Mouse (Mus musculus): ENCODE measurements around the gene March4.

March4 gene

DNA sequence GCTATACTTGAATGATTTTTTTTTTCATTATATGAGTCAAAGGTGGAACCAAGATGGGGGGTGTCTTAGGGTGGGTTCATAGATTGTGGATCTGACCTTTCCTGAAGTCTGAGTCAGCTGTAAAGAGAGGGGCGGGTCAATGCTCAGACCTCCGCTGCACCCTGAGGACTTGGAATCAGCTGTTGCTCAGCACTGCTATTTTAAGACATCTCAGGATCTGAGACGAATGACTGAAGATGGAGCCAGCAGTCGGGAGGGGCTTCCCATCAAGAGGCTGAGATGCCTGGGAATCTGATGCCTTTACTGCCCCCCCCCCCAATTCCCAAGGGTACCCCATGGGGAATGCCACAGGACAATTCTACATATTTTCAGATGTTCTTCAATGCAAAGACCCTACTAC is 85.9 kb downstream of the March4 start:
- no peak for DNase-seq (ENCODE audit: low read depth, low spot score)

DNA sequence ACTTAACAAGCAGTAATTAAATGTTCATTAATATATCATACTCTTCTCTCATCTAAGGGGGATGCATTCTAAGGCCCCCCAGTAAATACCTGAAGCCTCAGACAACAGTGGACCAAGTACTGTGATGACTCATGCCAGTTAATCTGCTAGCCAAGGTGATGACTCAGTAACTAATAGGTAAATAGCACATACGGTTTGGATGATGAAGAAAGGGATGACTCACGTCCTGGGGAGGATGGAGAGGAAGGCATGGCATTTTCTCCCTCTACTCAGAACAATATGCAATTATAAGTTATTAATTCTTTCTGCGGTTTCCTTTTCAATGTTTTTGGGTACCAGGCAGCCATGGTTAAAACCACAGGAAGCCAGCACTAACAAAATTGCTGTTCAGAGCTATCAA is 87.0 kb downstream of the March4 start:
- DNase-seq (ENCODE audit: low read depth, low spot score), result no peak

DNA sequence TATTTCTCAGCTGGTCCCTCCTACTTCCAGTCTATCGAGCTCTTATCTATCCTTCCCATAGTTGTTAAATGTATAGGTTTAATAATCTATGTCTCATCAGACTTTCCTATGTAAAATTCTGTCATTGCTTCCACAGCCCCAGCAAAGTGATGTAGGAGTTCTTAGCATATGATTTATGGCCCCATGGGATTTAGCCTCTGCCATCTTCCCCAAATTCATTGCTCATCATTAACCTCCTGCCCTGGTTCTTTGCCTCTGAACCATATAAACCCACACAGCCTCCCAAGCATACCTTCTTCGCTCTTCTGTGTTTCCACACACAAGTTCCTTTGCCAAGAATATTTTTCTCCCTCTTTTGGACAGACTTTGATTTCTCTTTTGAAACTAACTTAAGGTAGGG is 94.0 kb downstream of the March4 start:
- peak; percentile 36 for DNase-seq (ENCODE audit: low read depth, low spot score)

DNA sequence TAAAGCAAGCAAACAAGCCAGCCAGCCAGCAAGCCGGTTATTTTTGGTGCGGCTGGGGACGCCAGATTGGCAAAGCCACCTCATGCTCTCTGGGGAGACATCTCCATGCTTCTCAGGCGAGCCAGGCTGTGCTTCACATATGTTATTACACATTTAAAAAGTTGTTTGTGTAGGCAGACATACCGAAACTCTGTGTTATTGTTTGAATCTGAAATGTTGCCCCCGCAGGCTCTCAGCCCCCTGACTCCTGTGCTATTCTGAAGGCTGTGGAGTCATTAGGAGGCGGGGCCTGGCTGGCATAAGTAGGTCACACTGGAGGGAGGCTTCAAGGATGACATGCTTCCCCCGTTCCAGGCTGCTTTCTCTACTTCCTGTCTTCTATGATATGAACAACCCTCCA is 97.6 kb downstream of the March4 start:
- DNase-seq (ENCODE audit: low read depth, low spot score), result no peak

DNA sequence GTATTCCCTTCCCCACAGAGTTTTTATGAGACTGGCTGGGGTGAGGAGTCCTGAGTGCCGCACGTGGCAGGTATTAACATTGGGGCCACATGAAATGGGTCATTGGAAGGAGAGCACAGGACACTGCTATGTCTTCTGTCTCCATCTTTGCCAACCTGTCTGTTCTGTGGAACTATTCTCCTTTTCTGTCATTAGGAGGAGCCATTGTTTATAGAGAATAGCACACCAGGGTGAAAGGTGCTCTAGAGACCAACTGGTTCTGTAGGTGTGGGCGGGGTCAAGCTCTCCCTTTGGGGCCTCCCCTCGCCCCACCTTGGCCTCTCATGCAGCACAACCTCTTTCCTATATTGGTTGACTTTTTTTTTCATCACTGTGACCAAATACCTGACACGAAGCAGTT is 99.8 kb downstream of the March4 start:
- no peak for DNase-seq (ENCODE audit: low read depth, low spot score)

DNA sequence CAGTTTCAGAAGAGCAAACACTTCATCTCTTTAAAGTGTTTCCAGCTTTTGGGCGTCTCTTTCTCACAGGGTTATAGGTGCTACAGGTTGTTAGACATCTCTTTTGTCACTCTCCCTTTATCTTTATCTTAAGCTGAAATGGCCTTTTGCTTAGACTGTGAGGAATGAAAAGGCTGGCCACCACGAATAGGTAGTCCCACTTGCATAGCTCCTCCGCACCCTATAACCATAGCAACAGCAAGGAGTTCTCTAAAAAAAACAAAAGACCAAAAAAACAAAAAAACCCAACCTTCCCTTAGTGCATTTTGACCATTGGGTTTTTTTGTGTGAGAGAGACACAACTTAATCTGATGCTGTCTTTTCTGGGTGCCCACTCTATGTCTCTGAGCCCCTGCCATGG is 102.2 kb downstream of the March4 start:
- DNase-seq (ENCODE audit: low read depth, low spot score), result no peak

DNA sequence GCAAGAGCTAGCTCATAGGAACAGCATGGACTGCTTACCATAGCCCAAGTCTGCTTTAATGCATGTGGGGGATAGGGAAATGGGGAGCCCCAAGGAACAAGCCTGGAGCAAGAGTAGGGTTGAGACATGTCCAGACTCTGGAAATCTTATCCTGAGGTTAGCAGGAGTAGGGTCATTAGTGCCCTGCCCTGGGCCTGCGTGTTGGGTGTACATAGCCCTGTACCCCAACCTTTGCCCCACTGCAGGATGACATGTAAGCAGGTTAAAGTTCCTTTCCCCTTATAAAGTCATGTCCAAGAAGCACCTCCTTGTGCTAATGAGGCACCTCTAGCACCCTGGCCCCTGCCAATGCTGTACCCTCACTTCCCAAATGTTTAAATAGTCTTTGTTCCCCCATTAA is 104.2 kb downstream of the March4 start:
- no peak for DNase-seq (ENCODE audit: low read depth, low spot score)

DNA sequence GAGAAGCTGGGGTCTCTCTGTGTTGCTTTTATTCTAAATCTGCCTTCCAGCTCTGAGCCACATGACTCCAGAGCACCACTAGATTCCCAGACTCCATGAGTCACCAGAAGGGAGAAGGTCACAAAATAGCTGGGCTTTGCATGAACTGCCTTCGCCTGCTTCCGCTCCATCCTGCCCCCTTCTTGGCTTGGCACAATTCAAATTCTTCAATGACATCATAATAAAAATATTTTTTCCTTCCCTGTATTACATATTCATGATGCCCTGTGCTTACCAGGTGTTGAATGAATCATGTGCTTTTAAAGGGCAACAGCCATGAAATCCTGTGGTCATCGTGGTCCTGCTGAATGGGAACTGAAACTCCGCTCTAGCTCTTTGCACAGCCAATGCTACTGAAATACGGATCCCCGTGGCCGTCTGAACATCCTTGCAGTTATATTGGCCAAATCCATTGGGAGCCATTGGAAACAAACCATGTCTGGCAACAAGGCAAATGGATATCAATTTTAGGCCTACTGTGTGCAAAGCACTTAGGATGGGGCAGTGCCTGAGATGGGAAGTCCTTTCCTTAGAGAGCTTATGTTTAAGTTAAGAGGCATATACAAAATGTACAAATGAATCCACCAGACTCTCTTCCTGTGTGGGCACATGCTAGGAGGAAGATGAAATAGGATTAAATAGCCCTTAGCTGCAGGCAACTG is 107.5 kb downstream of the March4 start:
- DNase-seq (ENCODE audit: low read depth, low spot score), result no peak

DNA sequence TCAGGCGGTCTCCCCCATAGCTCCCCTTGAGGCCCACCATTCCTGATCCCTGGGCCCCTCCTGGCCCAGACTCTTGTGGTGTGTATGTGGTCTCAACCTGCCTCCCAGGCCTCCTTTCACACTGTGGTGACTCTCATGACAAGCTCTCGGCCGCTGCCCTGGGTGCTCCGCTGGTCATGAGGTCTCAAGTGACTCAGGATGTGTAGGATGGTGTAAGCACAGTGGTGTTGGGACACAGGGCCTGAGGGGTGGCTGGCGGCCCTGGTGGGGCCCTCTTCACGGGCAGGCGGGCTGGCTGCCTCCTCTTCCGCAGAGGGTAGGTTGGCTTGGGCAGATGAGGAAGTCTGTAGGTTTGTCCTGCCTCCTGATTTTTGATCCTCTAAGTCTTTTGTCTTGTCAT is 108.2 kb downstream of the March4 start:
- no peak for DNase-seq (ENCODE audit: low read depth, low spot score)

DNA sequence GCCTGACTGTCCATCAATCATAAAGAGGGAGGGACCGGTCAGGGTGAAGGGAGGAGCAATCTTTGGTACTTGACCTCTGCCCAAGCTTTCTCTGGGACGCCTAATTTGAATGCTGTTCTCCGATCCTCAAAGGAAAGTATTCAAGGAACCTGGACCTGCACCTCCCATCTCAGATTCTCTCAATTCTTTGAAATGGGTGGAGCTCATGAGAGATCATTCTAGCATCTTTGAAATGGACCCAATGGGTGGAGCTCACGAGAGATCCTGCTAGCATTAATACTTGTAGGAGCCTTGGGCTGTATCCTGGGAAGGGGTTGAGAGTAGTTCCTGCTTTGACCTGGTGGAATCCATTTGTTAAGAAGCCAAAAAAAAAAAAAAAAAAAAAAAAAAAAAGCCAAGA is 110.3 kb downstream of the March4 start:
- no peak for DNase-seq (ENCODE audit: low read depth, low spot score)

DNA sequence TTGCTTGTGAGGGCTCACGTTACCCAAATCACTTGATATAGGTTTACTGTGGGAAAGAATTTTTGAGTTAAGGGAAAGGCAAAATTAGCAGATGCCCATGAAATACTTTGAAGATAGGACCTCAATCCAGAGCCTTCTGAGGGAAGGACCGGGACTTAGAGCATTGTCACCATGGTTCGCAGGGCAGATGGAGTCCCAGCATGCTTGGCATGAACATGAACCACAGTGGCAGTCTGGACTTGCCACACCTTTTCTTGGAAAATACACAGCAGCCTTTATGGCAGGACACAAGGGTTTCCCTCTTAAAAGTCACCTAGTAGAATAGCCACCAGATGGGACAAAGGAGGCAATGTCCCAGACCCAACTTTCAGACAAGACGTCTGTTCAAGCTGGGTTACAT is 114.6 kb downstream of the March4 start:
- DNase-seq (ENCODE audit: low read depth, low spot score), result no peak

DNA sequence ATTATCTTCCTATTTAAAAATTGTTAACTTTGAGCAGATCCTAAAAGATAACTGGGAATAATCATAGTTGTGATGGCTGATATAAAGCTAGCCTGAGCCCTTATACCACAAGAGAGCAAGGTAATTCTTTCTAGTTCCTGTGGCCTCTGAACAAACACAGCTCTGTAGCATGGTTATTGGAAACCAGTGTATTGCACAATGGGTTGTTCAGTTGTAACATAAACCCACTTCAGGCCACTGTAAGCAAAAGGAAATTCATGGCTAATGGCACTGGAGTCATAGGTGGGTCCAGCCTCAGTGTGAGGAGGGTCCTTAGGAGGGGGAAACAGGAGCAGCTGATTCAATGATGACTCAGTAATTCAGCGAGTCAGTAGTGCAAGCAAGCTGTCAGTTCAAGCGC is 116.5 kb downstream of the March4 start:
- no peak for DNase-seq (ENCODE audit: low read depth, low spot score)

DNA sequence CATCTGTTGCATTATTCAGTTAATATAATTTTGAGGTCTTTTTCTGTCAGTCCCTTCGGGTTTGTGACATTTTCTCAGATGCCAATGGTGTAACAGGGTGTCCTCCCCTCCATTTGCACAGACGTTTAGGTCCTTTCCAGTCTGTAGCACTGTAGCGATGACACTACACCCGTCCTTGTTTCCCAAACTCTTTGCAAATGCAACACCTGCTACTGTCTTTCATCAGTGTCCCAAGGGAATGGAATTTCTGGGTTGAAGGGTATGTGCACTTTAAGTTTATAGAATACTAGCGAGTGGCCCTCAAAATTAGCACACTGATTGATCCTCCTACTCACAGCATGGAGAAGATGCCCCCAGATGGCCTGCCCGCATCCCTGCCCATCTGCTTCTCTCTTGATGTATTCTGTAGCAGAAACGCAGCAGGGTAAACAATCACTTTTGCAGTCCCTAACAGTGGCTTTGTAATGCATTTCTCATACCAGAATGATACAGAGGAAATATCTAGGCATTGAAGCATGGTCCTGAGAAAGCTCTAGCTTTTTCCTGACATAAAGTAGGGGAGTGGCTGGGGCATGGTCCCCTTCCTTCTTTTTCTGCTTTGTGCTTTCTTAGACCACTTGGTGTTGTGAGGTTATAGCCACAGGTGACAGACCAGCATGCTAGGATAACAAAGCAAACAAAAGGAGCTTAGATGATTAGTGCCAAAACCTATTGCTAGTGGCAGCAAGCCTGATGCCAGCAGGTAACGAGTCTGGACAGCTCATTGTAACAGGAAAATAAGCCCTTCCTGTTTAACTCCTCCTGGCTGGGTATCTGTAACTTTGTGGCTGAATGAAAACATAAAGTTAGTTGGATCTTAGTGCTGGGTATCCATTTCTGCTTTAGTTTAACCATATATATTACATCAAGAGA is 117.7 kb downstream of the March4 start:
- DNase-seq (ENCODE audit: low read depth, low spot score), result no peak

DNA sequence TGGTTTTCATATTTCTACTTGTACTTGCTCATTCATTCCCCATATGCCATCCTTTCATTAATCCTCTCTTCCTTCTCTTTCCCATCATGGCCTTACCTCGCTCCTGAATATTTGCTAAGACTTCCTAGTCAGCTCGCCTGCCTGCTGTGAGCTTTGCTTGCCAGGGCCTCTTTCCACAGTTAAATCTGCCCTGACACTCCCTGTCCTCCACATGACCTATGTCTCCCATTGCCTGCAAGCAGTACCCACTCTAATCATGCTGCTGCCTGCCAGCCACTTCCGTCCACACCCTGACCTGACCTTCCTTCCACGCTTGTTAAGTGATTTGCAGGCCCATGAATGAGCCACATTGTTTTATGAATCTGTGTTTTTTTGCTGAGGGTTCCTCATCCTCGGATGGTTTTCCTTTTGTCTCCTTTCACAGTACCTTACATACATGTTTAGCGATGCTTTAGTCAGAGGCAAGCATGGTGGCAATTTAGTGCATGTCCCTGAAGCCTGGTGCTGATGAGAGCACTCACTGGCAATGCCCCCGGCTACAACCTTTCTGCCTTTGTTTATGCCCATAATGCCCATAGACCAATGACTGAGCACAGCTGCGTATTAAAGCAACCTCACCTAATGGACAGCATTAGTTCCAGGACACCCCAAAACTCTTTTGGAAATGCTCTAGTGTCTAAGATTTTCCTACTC is 122.0 kb downstream of the March4 start:
- peak; percentile 70 for DNase-seq (ENCODE audit: low read depth, low spot score)

DNA sequence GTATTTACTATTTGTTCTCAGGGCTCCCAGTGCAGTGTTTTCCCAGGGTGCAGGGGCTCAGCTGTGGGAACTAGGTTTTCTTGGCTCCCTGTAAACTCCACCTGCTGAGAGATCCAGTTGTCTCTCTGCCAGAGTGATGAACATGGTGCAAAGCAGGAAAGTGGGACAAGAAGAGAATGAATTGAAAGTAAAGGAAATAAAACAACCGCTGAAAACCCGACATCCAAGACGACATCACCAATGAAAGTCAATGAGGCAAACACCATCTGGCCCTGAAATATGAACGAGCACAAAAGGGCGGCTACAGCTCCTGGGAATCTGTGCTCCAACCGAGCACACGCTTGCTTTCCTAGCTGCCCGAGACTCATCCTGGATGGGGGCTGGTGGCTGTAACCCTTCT is 122.6 kb downstream of the March4 start:
- peak; percentile 29 for DNase-seq (ENCODE audit: low read depth, low spot score)

DNA sequence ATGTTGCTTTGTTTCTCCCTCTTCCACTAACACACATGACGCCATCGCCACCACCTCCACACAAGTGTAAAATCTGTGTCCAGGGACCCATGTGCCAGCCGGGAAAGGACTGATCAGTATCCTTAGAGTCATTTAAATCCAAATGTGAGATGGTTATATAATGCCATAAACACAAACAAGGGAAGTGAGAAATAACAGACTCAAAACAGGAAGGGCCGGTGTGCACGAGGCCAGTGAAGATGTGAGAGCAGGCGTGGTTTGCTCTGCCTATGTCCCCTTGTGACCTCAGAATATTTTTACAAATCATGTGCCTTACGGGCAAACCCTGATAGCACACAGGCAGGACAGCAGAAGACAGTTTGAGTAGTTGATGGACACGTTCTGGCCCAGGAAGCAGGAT is 123.5 kb downstream of the March4 start:
- DNase-seq (ENCODE audit: low read depth, low spot score), result no peak

DNA sequence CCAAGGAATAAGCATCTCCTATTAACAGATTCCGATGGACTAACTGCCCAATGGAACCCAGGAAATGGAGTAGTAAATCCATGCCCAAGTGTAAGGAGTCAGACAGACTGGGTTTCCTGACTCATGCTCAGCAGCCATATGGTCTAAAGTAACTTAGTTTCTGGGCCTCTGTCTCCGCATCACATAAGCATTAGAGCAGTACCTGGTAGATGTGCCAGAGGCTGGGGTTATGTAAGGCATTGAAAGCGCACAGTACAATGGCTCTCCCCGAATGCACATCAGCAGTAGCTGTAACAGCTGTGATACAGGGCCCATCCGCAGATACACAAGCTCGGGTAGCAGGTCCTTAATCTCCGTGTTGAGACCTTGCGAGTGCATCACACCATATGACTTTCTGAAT is 125.6 kb downstream of the March4 start:
- DNase-seq (ENCODE audit: low read depth, low spot score), result no peak

DNA sequence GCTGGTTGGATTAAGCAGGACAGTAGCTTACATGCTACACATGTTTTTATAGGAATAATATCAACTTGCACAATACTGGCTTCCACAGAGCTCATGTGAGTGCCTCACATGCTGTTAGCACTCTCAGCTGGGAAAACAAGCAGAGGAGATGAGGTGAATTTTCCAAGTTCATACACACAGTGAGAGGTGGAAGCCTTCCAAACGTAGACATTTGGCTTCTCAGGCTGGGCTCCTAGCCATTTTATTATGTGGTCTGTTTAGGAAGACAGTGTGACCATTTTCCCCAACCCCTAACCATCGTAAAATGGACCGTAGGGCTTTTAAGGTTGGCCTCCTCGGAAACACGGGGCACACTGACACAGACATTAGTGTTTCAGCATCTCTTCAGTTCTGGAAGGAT is 126.8 kb downstream of the March4 start:
- DNase-seq (ENCODE audit: low read depth, low spot score), result no peak

DNA sequence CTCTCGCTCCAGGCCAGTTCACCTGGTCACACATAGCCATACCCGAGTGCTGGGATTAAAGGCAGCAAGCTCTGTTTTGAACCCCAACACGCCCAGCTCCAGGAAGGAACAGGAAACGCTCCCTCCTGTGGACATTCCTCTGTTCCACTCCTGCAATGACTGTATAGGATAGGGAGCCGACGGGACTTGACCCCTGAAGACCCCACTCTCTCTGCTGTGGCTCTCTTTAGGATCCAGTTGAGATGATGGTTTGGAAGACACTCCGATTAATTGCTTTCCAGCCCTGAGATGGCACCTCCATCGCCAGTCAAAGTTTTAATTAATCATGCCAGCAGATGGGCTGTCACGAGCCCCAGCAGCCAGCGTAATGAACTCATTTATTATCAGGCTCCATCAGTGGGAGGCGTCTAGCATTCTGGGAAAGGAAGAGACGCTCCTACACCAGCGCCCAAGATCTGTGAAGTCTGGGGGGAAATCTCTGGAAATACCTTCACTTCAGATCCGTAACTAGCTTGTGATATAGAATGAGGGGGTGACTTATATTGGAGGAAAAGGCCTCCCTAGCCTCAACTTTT is 130.1 kb downstream of the March4 start:
- DNase-seq (ENCODE audit: low read depth, low spot score), result peak; percentile 26

DNA sequence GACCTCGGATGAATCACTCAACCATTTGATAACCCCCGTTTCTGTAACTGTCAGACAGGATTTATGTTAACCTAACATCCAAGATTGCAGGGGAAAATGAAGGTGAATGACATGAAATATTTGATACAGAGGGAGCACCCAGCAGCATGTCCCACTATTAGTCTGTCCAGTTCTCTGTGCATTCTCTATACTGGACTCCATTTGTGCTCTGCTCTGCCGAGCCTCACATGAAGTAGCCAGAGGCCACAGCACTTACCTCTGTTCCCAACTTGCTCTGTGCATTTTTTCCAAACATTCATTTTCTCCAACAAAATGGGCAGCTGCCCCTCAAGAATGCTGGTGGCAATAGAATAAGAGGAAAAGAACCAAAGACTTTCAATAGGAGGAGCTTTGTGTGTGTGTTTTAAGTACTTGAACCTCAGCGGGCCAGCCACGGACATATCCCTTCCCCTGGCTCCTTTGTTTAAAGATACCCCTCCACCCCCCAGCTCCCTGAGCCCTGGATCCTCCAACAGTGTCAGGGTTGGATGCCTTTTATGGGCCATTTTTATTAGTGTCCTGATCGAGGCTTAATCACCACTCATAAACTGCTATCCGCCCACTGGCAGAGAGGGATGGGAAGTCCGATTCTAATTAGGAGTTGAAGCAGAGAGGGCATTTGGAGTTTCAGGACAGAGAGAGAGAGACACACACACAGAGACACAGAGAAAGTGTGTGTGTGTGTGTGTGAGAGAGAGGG is 135.2 kb downstream of the March4 start:
- peak; percentile 41 for DNase-seq (ENCODE audit: low read depth, low spot score)

DNA sequence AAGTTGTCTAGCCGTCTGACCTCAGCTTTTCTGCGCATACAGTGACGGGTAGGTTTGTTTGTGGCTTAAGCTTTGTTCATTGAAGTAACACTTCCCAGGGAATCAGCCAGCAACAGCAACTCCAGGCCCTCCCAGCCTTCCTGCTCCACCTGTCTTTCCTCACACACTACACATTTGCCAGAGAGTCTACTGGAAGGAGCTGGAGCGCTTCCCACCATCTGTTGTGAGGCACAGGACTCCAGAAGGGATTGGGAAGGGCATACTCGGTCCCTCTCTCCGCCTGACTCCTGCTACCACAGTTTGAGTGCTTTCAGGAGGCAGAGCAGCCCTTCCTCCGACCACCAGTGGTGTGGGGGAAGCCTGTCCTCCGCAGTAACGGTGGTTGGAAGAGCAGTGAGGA is 136.1 kb downstream of the March4 start:
- no peak for DNase-seq (ENCODE audit: low read depth, low spot score)

Measured in mesoderm, embryonic 11.5 days (tissue).